Comparison of ENCODE assay signal across 8 mouse cellular contexts in genomic region chr9:63610841-63611366, GRCm38 (mm10). TPM values are rescaled to one million over a fixed set of nuclear protein-coding genes. Genes with fewer than 3 reads are reported as not detected.
DNase-seq lines count a peak whose midpoint lies in the region; ATAC-seq and TF ChIP-seq lines count a peak whose summit lies in the region.

No protein-coding gene starts in this region.

- 18% methylated on average over 13 of the region's 13 CpGs for WGBS in forebrain, postnatal 0 days
- WGBS in hindbrain, embryonic 12.5 days: 13% methylated on average over 13 of the region's 13 CpGs
- 26% methylated on average over 13 of the region's 13 CpGs for WGBS in liver, embryonic 13.5 days (ENCODE audit: insufficient replicate concordance)

- H3K9ac ChIP-seq in forebrain, postnatal 0 days: no peak overlapping the region
- no peak overlapping the region for H3K9ac ChIP-seq in hindbrain, embryonic 12.5 days
- H3K9ac ChIP-seq in liver, embryonic 13.5 days: peak overlapping the region; percentile 15; the same call in 1 of the 2 replicates

- H3K4me3 ChIP-seq in forebrain, postnatal 0 days (ENCODE audit: low read depth, low read length): no peak overlapping the region
- H3K4me3 ChIP-seq in hindbrain, embryonic 12.5 days: no peak overlapping the region
- H3K4me3 ChIP-seq in liver, embryonic 13.5 days (replicated peaks): no peak overlapping the region

- peak; percentile 98 for DNase-seq in 3T3-L1 (ENCODE audit: low read depth, low spot score)
- DNase-seq in adrenal gland, adult 18-20 months (ENCODE audit: low spot score in 2 of 2): peak; percentile 44 to 45
- peak; percentile 21 for DNase-seq in forebrain, postnatal 0 days
- no peak for DNase-seq in liver, embryonic 13.5 days
- DNase-seq in retina, embryonic 14.5 days (ENCODE audit: low spot score): peak; percentile 61
- DNase-seq in layer of hippocampus, adult 11-12 months (ENCODE audit: low spot score): no peak
- DNase-seq in cerebellum, adult 9-11 months: no peak

- H3K9me3 ChIP-seq in forebrain, postnatal 0 days (ENCODE audit: low read length): no peaks in the 10 kb centered on the region
- no peaks in the 10 kb centered on the region for H3K9me3 ChIP-seq in hindbrain, embryonic 12.5 days (replicated peaks)
- no peaks in the 10 kb centered on the region for H3K9me3 ChIP-seq in liver, embryonic 13.5 days (replicated peaks)

- H3K36me3 ChIP-seq in forebrain, postnatal 0 days (ENCODE audit: insufficient read depth): no peaks in the 10 kb centered on the region
- no peaks in the 10 kb centered on the region for H3K36me3 ChIP-seq in hindbrain, embryonic 12.5 days
- H3K36me3 ChIP-seq in liver, embryonic 13.5 days: peaks cover 8% of the 10 kb centered on the region; the same call in 1 of the 2 replicates

- no peaks in the 10 kb centered on the region for H3K4me1 ChIP-seq in forebrain, postnatal 0 days (ENCODE audit: insufficient read depth)
- H3K4me1 ChIP-seq in hindbrain, embryonic 12.5 days: peaks cover 38% of the 10 kb centered on the region
- H3K4me1 ChIP-seq in liver, embryonic 13.5 days (replicated peaks): peaks cover 60% of the 10 kb centered on the region

- ATAC-seq in forebrain, postnatal 0 days: peak; percentile 16; the same call in 1 of the 2 replicates
- no peak for ATAC-seq in hindbrain, embryonic 12.5 days (ENCODE audit: low FRiP score)
- ATAC-seq in liver, embryonic 13.5 days (ENCODE audit: low read depth): no peak

- TF ChIP-seq CTCF in forebrain, postnatal 0 days (IDR thresholded peaks at IDR 0.05; ENCODE audit: low read depth): no peak

- no peaks in the 10 kb centered on the region for H3K27me3 ChIP-seq in forebrain, postnatal 0 days (ENCODE audit: insufficient read depth, low read length)
- H3K27me3 ChIP-seq in hindbrain, embryonic 12.5 days: no peaks in the 10 kb centered on the region
- no peaks in the 10 kb centered on the region for H3K27me3 ChIP-seq in liver, embryonic 13.5 days

- no peak overlapping the region for H3K4me2 ChIP-seq in forebrain, postnatal 0 days (ENCODE audit: low read depth)
- H3K4me2 ChIP-seq in hindbrain, embryonic 12.5 days (replicated peaks): peak overlapping the region; percentile 23
- H3K4me2 ChIP-seq in liver, embryonic 13.5 days: no peak overlapping the region

- H3K27ac ChIP-seq in forebrain, postnatal 0 days (ENCODE audit: low read depth, low read length): no peak overlapping the region
- peak overlapping the region; percentile 64; the same call in 1 of the 2 replicates for H3K27ac ChIP-seq in hindbrain, embryonic 12.5 days
- peak overlapping the region; percentile 55 for H3K27ac ChIP-seq in liver, embryonic 13.5 days

RNA-seq across cellular contexts. Expression of gene Aagab, which starts 8.4 kb away (rescaled TPM):
- total RNA-seq in adrenal gland, adult 18-20 months (2021): 10 to 100 TPM; 26.4 to 28.8 TPM
- total RNA-seq in forebrain, postnatal 0 days (2014; rRNA removed): 37.5 and 46.7 TPM in 2 replicates
- polyA plus RNA-seq in forebrain, postnatal 0 days (2015; fragmentation: Nextera tagmentation; extraction: Ambion mirVana): 50.0 and 51.0 TPM in 2 replicates
- polyA plus RNA-seq in hindbrain, embryonic 12.5 days (2016; fragmentation: Nextera tagmentation; extraction: Ambion mirVana): 54.1 and 61.1 TPM in 2 replicates
- 17.2 and 23.6 TPM in 2 replicates for polyA plus RNA-seq in liver, embryonic 13.5 days (2015; fragmentation: Nextera tagmentation; extraction: Ambion mirVana)

RNA-seq across cellular contexts. Expression of gene Iqch, which starts 8.6 kb away (rescaled TPM):
- total RNA-seq in adrenal gland, adult 18-20 months (2021): not detected
- total RNA-seq in forebrain, postnatal 0 days (2014; rRNA removed): 0.14 TPM in 1 of 2 replicates, not detected in the other
- polyA plus RNA-seq in forebrain, postnatal 0 days (2015; fragmentation: Nextera tagmentation; extraction: Ambion mirVana): 0.10 TPM in 1 of 2 replicates, not detected in the other
- polyA plus RNA-seq in hindbrain, embryonic 12.5 days (2016; fragmentation: Nextera tagmentation; extraction: Ambion mirVana): 0.10 and 0.16 TPM in 2 replicates
- polyA plus RNA-seq in liver, embryonic 13.5 days (2015; fragmentation: Nextera tagmentation; extraction: Ambion mirVana): not detected in 2 replicates

Comparison
In these comparisons a context has a peak if more than half of its experiments do, and no peak if none do; other contexts are left out.
1. DNase-seq: peak in 3T3-L1 (single experiment), adrenal gland, adult 18-20 months (2 of 2), forebrain, postnatal 0 days (single experiment) and retina, embryonic 14.5 days (single experiment); none in liver, embryonic 13.5 days (single experiment), layer of hippocampus, adult 11-12 months (single experiment) and cerebellum, adult 9-11 months (single experiment).